Mouse (Mus musculus): ENCODE results near the gene Rpl27a. TPM values are rescaled to one million over a fixed set of nuclear protein-coding genes. Genes with fewer than 3 reads are reported as not detected.

Rpl27a gene
- 8,056 and 9,172 TPM in 2 replicates for polyA plus RNA-seq (2012)

DNA sequence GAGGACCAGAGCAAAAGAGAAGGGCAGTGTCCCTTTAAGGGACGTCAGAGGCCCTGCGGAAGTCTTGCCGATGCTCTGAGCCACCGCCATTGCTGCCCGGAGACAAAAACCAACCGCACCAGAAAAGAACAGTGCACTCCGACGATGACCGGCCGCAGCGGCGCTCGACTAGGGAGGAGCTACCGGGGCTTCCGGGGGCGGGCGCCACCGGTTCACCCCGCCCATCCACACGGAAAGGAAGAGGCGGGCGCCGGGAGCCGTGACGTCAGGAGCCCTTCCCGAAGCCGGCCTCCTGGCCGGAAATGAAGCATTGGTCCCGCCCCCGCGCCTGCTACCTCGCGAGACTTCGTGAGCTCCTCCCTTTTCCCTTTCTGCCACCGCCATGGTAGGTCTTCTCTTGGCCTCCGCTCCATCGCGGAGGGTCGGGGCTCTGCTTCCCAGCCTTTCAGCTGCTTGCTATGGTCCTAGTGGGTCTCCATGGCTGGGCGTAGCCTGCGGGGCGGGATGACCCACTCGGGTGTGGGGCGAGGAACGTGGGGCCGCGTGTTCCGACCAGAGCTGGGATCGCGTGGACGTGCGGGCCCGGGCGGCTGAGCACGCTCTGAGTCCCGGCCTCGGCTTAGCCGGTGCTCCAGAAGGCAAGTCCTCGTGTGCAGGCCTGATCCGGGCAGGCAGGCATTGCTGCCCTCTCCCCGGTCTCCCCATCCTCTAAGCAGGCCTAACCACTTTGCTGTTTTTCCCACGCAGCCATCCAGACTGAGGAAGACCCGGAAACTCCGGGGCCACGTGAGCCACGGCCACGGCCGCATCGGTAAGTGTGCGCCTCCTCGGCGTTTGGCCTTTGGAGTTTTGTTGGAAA is at the start of gene Rpl27a:
Rpl27a (plus strand) TSS at position 310 of the 859 bp plus-strand sequence.

DNA sequence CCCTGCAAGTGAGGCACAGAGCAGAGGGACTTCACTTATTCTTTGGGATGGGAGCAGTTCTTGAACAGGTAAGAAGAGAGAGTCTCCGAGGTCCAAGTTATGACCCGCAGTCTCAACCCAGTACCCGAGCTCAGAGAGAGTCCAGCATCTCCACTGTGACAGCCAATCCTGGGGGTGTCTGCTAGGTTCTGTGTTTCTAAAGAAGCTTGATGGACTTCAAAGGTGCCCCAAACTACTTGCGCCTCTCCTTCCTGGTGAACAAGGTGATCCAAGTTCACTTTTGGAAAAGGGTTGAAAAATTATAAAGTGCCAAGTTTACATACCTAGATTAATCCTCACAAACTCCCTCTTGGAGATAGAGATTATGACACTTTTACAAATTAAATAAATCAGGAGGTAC is 10.9 kb upstream of the Rpl27a start, which contains the start of gene Trim66:
Trim66 (minus strand) TSS at position 101 of the 400 bp plus-strand sequence.

Other genes with a start within 250 kb of the Rpl27a start
- not detected in 2 replicates for gene Stk33, start 80.1 kb upstream of the Rpl27a start, polyA plus RNA-seq (2012)
- 0.01 and 0.12 TPM in 2 replicates for gene Trim66, start 11.0 kb upstream of the Rpl27a start, polyA plus RNA-seq (2012)
- 0.79 and 1.1 TPM in 2 replicates for gene St5, start 184.5 kb downstream of the Rpl27a start, polyA plus RNA-seq (2012)
- 39.1 and 41.9 TPM in 2 replicates for gene Akip1, start 184.5 kb downstream of the Rpl27a start, polyA plus RNA-seq (2012)
- gene BC051019, start 204.7 kb downstream of the Rpl27a start, polyA plus RNA-seq (2012), result 0.04 TPM in 1 of 2 replicates, not detected in the other
- gene Ascl3, start 212.6 kb downstream of the Rpl27a start, polyA plus RNA-seq (2012), result not detected in 2 replicates
- gene Tmem9b, start 233.7 kb downstream of the Rpl27a start, polyA plus RNA-seq (2012), result 5.2 and 5.7 TPM in 2 replicates